Mouse (Mus musculus): ENCODE data around the gene 3110040M04Rik.

- TF ChIP-seq CTCF (IDR thresholded peaks at IDR 0.05; ENCODE audit: extremely low read depth, insufficient read depth, insufficient read length, insufficient replicate concordance) (no peak), POLR2A (IDR thresholded peaks at IDR 0.05; ENCODE audit: low read depth, low read length) (no peak)
Measured at GRCm38 (mm10) chr1:151156129-151156528, 47.8 kb upstream of the 3110040M04Rik start.
